Mouse (Mus musculus) heart, adult 2 months (tissue): Measurements from ENCODE around the gene Ghrh. TPM values are rescaled to one million over a fixed set of nuclear protein-coding genes. Genes with fewer than 3 reads are reported as not detected.

Experiments
- DNase-seq, 2 experiments: peaks; one replicate each; pipeline ENCODE4 v3.0.0; 2021
- H3K27ac ChIP-seq: fragments of 200-600 bp; 2 replicates; pipeline ENCODE4 v1.8.1; 2022
- H3K27me3 ChIP-seq: fragments of 200-500 bp; 2 replicates; pipeline ENCODE4 v1.6.1; 2012; ENCODE audit warnings: mild to moderate bottlenecking, low read length, inconsistent platforms, mixed read lengths; ENCODE audit not compliant: control insufficient read depth, insufficient read depth
- H3K36me3 ChIP-seq: fragments of 200-500 bp; 2 replicates; pipeline ENCODE4 v1.6.1; 2012; ENCODE audit warnings: low read length, inconsistent platforms; ENCODE audit not compliant: control insufficient read depth, insufficient read depth
- H3K4me1 ChIP-seq: fragments of 200-500 bp; 2 replicates; pipeline ENCODE4 v1.6.1; 2011; ENCODE audit warnings: low read length; ENCODE audit not compliant: control insufficient read depth, insufficient read depth
- H3K4me3 ChIP-seq: fragments of 200-600 bp; 2 replicates; pipeline ENCODE4 v1.8.1; 2022
- H3K79me2 ChIP-seq: fragments of 200-500 bp; replicated peaks from 2 replicates; pipeline ENCODE4 v1.6.1; 2012; ENCODE audit warnings: mild to moderate bottlenecking, inconsistent platforms, low read length, moderate library complexity, mixed read lengths; ENCODE audit not compliant: control insufficient read depth, insufficient read depth
- H3K9ac ChIP-seq: fragments of 200-500 bp; 2 replicates; pipeline ENCODE4 v1.6.1; 2012; ENCODE audit warnings: low read depth, mild to moderate bottlenecking, control low read depth, inconsistent platforms, low read length, mixed read lengths
- CTCF ChIP-seq: fragments of 200-600 bp; IDR thresholded peaks from 2 replicates; pipeline ENCODE4 v1.8.1; 2022; ENCODE audit warnings: antibody characterized with exemption, mild to moderate bottlenecking, moderate library complexity
- EP300 ChIP-seq: fragments of 200-500 bp; IDR thresholded peaks from 2 replicates; pipeline ENCODE4 v1.6.1; 2011; ENCODE audit warnings: low read depth, low read length, control low read depth; ENCODE audit not compliant: insufficient read depth
- POLR2A ChIP-seq: fragments of 200-500 bp; IDR thresholded peaks from 2 replicates; pipeline ENCODE4 v1.6.1; 2011; ENCODE audit warnings: mild to moderate bottlenecking, low read depth, low read length, control low read depth; ENCODE audit not compliant: insufficient read depth
- WGBS: fragments of 180-500 bp; shearing (Covaris S2); methylation state at CpG from one replicate; pipeline ENCODE4 v1.1.7; 2018; 5-methylcytosine and 5-hydroxymethylcytosine counted together
- intact Hi-C: fragments of 180-260 bp; cut with DNase I; formaldehyde crosslinking; loops from one replicate; pipeline ENCODE4 v1.15.1; 2025
- polyA plus RNA-seq: library from polyadenylated mRNA; depleted of rRNA; stranded (reverse); fragments of >200 nt; gene quantifications from 2 replicates; pipeline ENCODE4 v1.2.3, GENCODE M21; 2012
- total RNA-seq, 2 experiments: library from RNA; stranded (reverse); gene quantifications; 2 replicates each; pipeline ENCODE4 v1.2.3; 2021

Ghrh gene
- total and polyA plus RNA-seq, 3 experiments: not detected

GRCm38 (mm10) chr2:157341554-157342270 is 5.6 kb downstream of the Ghrh start:
- Histone ChIP-seq H3K9ac (no peak overlapping the region), H3K79me2 (no peaks in the 10 kb centered on the region), H3K27ac (no peak overlapping the region), H3K27me3 (no peaks in the 10 kb centered on the region), H3K4me3 (no peak overlapping the region), H3K36me3 (no peaks in the 10 kb centered on the region), H3K4me1 (no peaks in the 10 kb centered on the region)
- WGBS: 45% methylated on average over 11 of the region's 11 CpGs
- TF ChIP-seq POLR2A (no peak), CTCF (peak; percentile 87), EP300 (0 out of 2 replicates have a peak, but pooled peaks have one; percentile 35)
- intact Hi-C loops: loop anchor here (1.0 kb wide), 2 partner anchors 116 to 230 kb away; partner anchors contain the start of gene Blcap
- DNase-seq: peak; percentile 45 to 77

DNA sequence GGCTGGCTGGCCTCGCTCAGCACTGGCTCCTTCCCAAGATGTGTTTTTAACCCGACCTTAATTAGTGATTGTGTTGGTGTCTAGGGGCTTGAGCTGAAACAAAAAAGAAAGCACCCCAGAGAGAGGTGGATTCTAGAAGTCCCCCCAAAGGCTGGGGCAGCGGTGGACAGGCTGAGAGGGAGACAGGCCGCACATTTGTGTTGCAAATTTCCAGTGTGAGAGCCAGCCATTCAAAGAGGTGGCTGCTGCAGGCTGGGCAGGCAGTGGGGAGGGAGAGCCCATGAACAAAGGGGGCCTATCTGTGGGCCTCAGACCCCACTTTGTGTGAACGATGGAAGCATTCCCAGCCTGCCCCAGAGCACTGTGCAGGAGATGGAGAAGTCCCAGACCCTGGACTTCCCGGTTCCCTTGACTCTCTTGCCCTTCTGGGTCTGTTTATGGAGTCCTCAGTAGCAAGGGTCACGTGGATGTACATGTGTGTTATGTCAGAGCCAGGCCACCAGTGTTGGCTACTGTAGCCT is 7.0 kb downstream of the Ghrh start:
- peak; percentile 24 to 43 for DNase-seq
- 45% methylated on average over 7 of the region's 7 CpGs for WGBS

DNA sequence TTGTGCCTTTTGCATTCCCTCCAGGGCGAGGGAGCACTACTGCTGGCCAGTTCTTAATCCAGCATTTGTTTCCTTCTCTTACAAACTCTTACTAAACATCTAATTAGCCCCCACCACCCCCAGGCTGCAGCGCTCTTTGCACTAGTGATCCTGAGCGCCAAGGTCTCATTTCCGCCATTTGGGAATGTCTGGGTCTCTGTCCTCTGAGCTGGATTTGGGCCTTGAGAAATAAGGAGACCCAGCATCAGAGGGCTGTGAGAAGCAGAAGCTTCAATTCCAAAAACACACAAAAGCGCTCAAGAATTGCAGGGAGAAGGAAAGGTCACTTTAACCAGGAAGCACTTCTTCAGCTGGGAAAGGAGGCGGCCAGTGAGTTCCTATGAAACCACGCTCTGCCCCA is 7.8 kb downstream of the Ghrh start:
- WGBS: 74% methylated on average over 7 of the region's 7 CpGs

More for the DNA sequence above, 7.0 kb downstream of the Ghrh start:
- Histone ChIP-seq H3K27ac (no peak overlapping the region), H3K4me3 (no peak overlapping the region), H3K36me3 (no peaks in the 10 kb centered on the region), H3K4me1 (no peaks in the 10 kb centered on the region), H3K9ac (no peak overlapping the region), H3K27me3 (no peaks in the 10 kb centered on the region), H3K79me2 (no peaks in the 10 kb centered on the region)
- intact Hi-C loops: no loop called here
- TF ChIP-seq POLR2A (no peak), CTCF (no peak), EP300 (no peak)

GRCm38 (mm10) chr2:157338663-157339062 is 8.6 kb downstream of the Ghrh start:
- Histone ChIP-seq H3K79me2 (no peaks in the 10 kb centered on the region), H3K27me3 (no peaks in the 10 kb centered on the region), H3K4me1 (no peaks in the 10 kb centered on the region), H3K9ac (no peak overlapping the region), H3K36me3 (no peaks in the 10 kb centered on the region), H3K27ac (no peak overlapping the region), H3K4me3 (no peak overlapping the region)
- intact Hi-C loops: no loop called here
- 40% methylated on average over 5 of the region's 5 CpGs for WGBS
- TF ChIP-seq CTCF (peak; percentile 72), POLR2A (no peak), EP300 (no peak)
- DNase-seq: peak; percentile 33 to 55

More for the DNA sequence above, 7.8 kb downstream of the Ghrh start:
- intact Hi-C loops: no loop called here
- H3K79me2 ChIP-seq: no peaks in the 10 kb centered on the region
- no peak overlapping the region for H3K9ac ChIP-seq
- H3K36me3 ChIP-seq: no peaks in the 10 kb centered on the region
- no peaks in the 10 kb centered on the region for H3K27me3 ChIP-seq
- no peak overlapping the region for H3K4me3 ChIP-seq
- no peak for TF ChIP-seq EP300
- no peak for TF ChIP-seq POLR2A
- no peak for TF ChIP-seq CTCF
- no peak for DNase-seq
- H3K27ac ChIP-seq: no peak overlapping the region
- H3K4me1 ChIP-seq: no peaks in the 10 kb centered on the region

DNA sequence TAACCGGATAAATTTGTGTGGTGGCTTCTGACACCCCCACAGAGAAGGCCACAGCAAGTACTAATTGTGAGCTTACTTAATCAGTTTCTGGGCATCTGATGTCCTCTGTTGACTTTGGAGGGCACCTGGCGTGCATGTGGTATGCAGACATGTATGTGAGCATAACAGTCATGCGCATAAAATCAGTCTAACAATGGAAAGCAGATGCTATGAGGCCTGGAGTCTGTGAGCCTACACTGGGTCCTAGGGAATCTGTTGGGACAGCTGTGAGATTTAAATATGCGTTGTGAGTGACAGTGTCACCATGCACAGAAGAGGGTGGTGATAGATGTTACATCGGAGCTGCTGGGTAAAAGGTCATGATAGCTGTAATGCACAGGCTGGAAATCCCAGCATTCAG is 15.2 kb downstream of the Ghrh start:
- Histone ChIP-seq H3K36me3 (no peaks in the 10 kb centered on the region), H3K4me1 (no peaks in the 10 kb centered on the region), H3K9ac (no peak overlapping the region), H3K27ac (no peak overlapping the region), H3K4me3 (no peak overlapping the region), H3K79me2 (no peaks in the 10 kb centered on the region), H3K27me3 (no peaks in the 10 kb centered on the region)
- intact Hi-C loops: no loop called here
- DNase-seq: no peak
- TF ChIP-seq CTCF (no peak), POLR2A (no peak), EP300 (no peak)
- 77% methylated on average over 5 of the region's 5 CpGs for WGBS

DNA sequence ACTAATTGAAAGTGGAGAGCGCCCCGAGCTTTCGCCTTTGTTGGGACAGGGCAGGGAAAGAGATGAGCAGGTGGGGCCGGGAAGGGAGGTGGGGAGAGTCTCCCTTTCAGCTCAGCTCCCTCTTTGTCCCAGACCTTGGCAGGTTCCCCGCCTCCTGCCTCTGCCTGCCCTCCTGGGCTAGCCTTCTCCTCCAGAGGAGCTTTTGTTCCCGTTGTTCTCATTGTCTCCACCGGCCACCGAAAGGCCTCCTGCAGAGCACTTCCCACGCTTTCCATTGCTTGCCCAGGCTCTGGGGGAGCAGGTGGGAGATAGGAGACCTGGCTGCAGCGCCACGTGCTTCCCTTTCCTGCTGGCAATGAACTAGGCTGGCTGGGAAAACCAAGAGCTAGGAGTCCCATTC is 18.7 kb downstream of the Ghrh start:
- Histone ChIP-seq H3K27ac (no peak overlapping the region), H3K79me2 (no peaks in the 10 kb centered on the region), H3K36me3 (no peaks in the 10 kb centered on the region), H3K4me1 (no peaks in the 10 kb centered on the region), H3K27me3 (no peaks in the 10 kb centered on the region), H3K4me3 (no peak overlapping the region), H3K9ac (no peak overlapping the region)
- 41% methylated on average over 11 of the region's 11 CpGs for WGBS
- TF ChIP-seq EP300: no peak
- TF ChIP-seq POLR2A: no peak
- no peak for TF ChIP-seq CTCF
- DNase-seq: no peak
- intact Hi-C loops: no loop called here
